Mouse (Mus musculus) stomach, embryonic 15.5 days (tissue): Measurements from ENCODE around the gene St3gal2. TPM values are rescaled to one million over a fixed set of nuclear protein-coding genes. Genes with fewer than 3 reads are reported as not detected.

Experiments used
- ATAC-seq: fragments of 200-750 bp; cut with Nextera tagmentation; 2 replicates; pipeline ENCODE4 v1.8.0; 2017; ENCODE audit warnings: low read depth, moderate number of reproducible peaks, moderate TSS enrichment; ENCODE audit not compliant: insufficient read depth, low FRiP score
- H3K27ac ChIP-seq: fragments of 300-500 bp; sonication (generic); 2 replicates; pipeline ENCODE4 v1.5.1; 2015; ENCODE audit warnings: mild to moderate bottlenecking, inconsistent platforms
- H3K27me3 ChIP-seq: fragments of 300-500 bp; sonication (generic); replicated peaks from 2 replicates; pipeline ENCODE4 v1.6.1; 2015; ENCODE audit warnings: inconsistent platforms
- H3K36me3 ChIP-seq: fragments of 300-500 bp; sonication (generic); 2 replicates; pipeline ENCODE4 v1.6.1; 2015; ENCODE audit warnings: inconsistent platforms
- H3K4me1 ChIP-seq: fragments of 300-500 bp; sonication (generic); 2 replicates; pipeline ENCODE4 v1.6.1; 2015; ENCODE audit warnings: inconsistent platforms
- H3K4me2 ChIP-seq: fragments of 300-500 bp; sonication (generic); 2 replicates; pipeline ENCODE4 v1.6.1; 2015; ENCODE audit warnings: mild to moderate bottlenecking, inconsistent platforms
- H3K4me3 ChIP-seq: fragments of 300-500 bp; sonication (generic); replicated peaks from 2 replicates; pipeline ENCODE4 v1.5.1; 2015; ENCODE audit warnings: inconsistent platforms
- H3K9ac ChIP-seq: fragments of 300-500 bp; sonication (generic); 2 replicates; pipeline ENCODE4 v1.6.1; 2015; ENCODE audit warnings: inconsistent platforms
- H3K9me3 ChIP-seq: fragments of 300-500 bp; sonication (generic); 2 replicates; pipeline ENCODE4 v1.6.1; 2016; ENCODE audit warnings: inconsistent platforms
- WGBS: fragments of 180-500 bp; shearing (Covaris S2); methylation state at CpG from one replicate; pipeline ENCODE4 v1.1.7; 2015; 5-methylcytosine and 5-hydroxymethylcytosine counted together
- polyA plus RNA-seq: library from polyadenylated mRNA; unstranded; fragments of >200 nt; fragmentation: Nextera tagmentation; extraction: Ambion mirVana; gene quantifications from 2 replicates; pipeline ENCODE4 v1.2.1, GENCODE M21; 2015

St3gal2 gene
- polyA plus RNA-seq, 1 experiment from 2014 or later = 17.6 TPM

- Histone ChIP-seq H3K27ac (no peak overlapping the region), H3K4me3 (no peak overlapping the region), H3K36me3 (no peaks in the 10 kb centered on the region), H3K9ac (no peak overlapping the region), H3K27me3 (no peaks in the 10 kb centered on the region), H3K4me2 (no peak overlapping the region), H3K4me1 (peaks cover 8% of the 10 kb centered on the region), H3K9me3 (no peaks in the 10 kb centered on the region)
- ATAC-seq = no peak
- WGBS = 66% methylated on average over 3 of the region's 3 CpGs
These were observed 12.7 kb downstream of the St3gal2 start for GRCm38 (mm10) chr8:110932444-110932843.

GRCm38 (mm10) chr8:110933272-110933671 lies 13.6 kb downstream of the St3gal2 start:
- no peaks in the 10 kb centered on the region for H3K36me3 ChIP-seq
- H3K4me1 ChIP-seq = peaks cover 8% of the 10 kb centered on the region
- H3K4me3 ChIP-seq = no peak overlapping the region
- no peak; the same call in 1 of the 2 replicates for ATAC-seq
- no peaks in the 10 kb centered on the region for H3K9me3 ChIP-seq
- H3K27me3 ChIP-seq = no peaks in the 10 kb centered on the region
- WGBS = 86% methylated on average over 2 of the region's 2 CpGs
- H3K27ac ChIP-seq = no peak overlapping the region
- no peak overlapping the region for H3K9ac ChIP-seq
- H3K4me2 ChIP-seq = no peak overlapping the region

GRCm38 (mm10) chr8:110936217-110936616 lies 16.5 kb downstream of the St3gal2 start:
- no peaks in the 10 kb centered on the region for H3K27me3 ChIP-seq
- H3K9ac ChIP-seq = no peak overlapping the region
- no peak overlapping the region for H3K4me2 ChIP-seq
- H3K9me3 ChIP-seq = no peaks in the 10 kb centered on the region
- peaks cover 12% of the 10 kb centered on the region for H3K4me1 ChIP-seq
- H3K36me3 ChIP-seq = no peaks in the 10 kb centered on the region
- no peak overlapping the region for H3K4me3 ChIP-seq
- ATAC-seq = peak; percentile 75
- H3K27ac ChIP-seq = no peak overlapping the region
- WGBS = 73% methylated on average over 12 of the region's 12 CpGs

GRCm38 (mm10) chr8:110938882-110939589 lies 19.3 kb downstream of the St3gal2 start:
- H3K9me3 ChIP-seq = no peaks in the 10 kb centered on the region
- 57% methylated on average over 6 of the region's 6 CpGs for WGBS
- H3K9ac ChIP-seq = no peak overlapping the region
- no peak overlapping the region for H3K4me3 ChIP-seq
- H3K4me2 ChIP-seq = no peak overlapping the region
- peaks cover 6% of the 10 kb centered on the region for H3K4me1 ChIP-seq
- no peaks in the 10 kb centered on the region for H3K27me3 ChIP-seq
- no peaks in the 10 kb centered on the region for H3K36me3 ChIP-seq
- ATAC-seq = no peak
- H3K27ac ChIP-seq = peak overlapping the region; percentile 57

- H3K27me3 ChIP-seq = no peaks in the 10 kb centered on the region
- no peak overlapping the region for H3K4me3 ChIP-seq
- H3K9me3 ChIP-seq = no peaks in the 10 kb centered on the region
- H3K36me3 ChIP-seq = no peaks in the 10 kb centered on the region
- 76% methylated on average over 15 of the region's 15 CpGs for WGBS
- H3K27ac ChIP-seq = peak overlapping the region; percentile 74
- no peak for ATAC-seq
- peak overlapping the region; percentile 19; the same call in 1 of the 2 replicates for H3K4me2 ChIP-seq
- H3K9ac ChIP-seq = no peak overlapping the region
- H3K4me1 ChIP-seq = peaks cover 6% of the 10 kb centered on the region
These were observed 21.1 kb downstream of the St3gal2 start for GRCm38 (mm10) chr8:110940682-110941452.

DNA sequence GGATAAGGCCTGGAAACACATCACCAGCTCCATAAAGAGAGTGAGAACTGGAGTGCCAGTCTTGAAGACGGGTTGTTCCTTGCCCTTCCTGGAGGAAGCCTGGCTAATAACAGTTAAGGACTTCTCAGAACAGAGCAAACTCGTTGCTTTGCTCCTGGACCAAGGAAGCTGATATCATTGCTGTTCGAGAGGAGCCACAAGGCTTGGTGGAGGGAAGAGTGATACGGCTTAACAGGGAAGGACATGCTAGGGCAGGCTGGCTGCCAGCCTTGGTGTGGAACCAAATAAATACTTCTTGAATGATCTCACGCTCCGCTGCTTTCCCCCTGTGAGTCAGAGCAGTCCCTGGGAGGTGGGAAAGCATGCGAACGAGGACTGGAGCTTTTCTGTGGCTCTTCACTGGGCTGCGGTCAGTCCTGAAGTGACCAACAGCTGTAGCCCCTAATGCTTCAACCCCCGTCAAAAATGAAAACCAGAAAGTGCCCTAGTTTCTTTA lies 21.8 kb downstream of the St3gal2 start:
- H3K27ac ChIP-seq = peak overlapping the region; percentile 74
- H3K4me3 ChIP-seq = no peak overlapping the region
- no peaks in the 10 kb centered on the region for H3K36me3 ChIP-seq
- peak; percentile 67; the same call in 1 of the 2 replicates for ATAC-seq
- H3K9me3 ChIP-seq = no peaks in the 10 kb centered on the region
- peaks cover 6% of the 10 kb centered on the region for H3K4me1 ChIP-seq
- no peak overlapping the region for H3K9ac ChIP-seq
- 51% methylated on average over 10 of the region's 10 CpGs for WGBS
- H3K27me3 ChIP-seq = no peaks in the 10 kb centered on the region
- H3K4me2 ChIP-seq = peak overlapping the region; percentile 19; the same call in 1 of the 2 replicates

GRCm38 (mm10) chr8:110944276-110944876 lies 24.7 kb downstream of the St3gal2 start:
- H3K27me3 ChIP-seq = no peaks in the 10 kb centered on the region
- H3K4me2 ChIP-seq = no peak overlapping the region
- no peak overlapping the region for H3K9ac ChIP-seq
- no peaks in the 10 kb centered on the region for H3K4me1 ChIP-seq
- no peaks in the 10 kb centered on the region for H3K36me3 ChIP-seq
- no peak for ATAC-seq
- no peak overlapping the region for H3K4me3 ChIP-seq
- no peak overlapping the region for H3K27ac ChIP-seq
- H3K9me3 ChIP-seq = no peaks in the 10 kb centered on the region
- WGBS = 77% methylated on average over 7 of the region's 7 CpGs

DNA sequence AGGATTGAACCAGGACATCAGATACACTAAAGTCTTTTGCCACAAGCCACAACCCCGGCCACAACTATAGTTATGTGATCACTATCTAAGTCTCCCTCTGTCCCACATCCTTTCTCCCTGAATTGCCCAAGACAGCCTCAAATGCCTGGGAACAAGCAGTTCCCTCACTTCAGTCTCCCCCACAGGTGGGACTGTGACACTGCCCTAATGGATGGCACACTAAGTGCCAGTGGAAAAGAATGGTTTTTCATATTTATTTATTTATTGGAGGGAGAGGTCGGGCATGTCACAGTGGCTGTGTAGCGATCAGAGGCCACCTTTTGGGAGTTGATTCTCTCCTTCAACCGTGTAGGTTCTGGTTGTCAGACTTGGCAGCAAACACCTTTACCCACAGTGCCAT lies 26.0 kb downstream of the St3gal2 start:
- Histone ChIP-seq H3K4me1 (no peaks in the 10 kb centered on the region), H3K27ac (no peak overlapping the region), H3K36me3 (no peaks in the 10 kb centered on the region), H3K9ac (no peak overlapping the region), H3K4me2 (no peak overlapping the region), H3K4me3 (no peak overlapping the region), H3K27me3 (no peaks in the 10 kb centered on the region), H3K9me3 (no peaks in the 10 kb centered on the region)
- WGBS = 61% methylated on average over 4 of the region's 4 CpGs
- ATAC-seq = no peak

DNA sequence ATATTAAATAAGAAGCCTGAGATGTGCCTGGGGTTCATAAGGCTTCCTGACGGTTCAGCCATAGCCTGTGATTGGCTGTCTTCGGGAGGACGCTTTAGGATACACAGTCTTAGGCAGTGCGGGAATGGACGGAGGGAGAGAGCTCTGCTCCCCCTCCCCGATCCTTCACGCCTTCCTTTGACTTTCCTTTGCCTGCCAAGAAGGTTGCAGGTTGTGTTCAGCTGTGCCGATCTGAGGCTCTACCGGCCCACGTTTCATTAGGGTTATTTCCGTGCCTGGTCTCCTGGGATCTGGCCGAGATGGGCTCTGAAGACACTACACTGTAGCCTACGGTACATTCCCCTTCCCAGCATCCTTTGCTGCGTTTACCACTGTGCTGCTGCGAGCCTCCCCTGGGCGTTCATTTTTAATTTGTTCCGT lies 30.4 kb downstream of the St3gal2 start:
- no peak overlapping the region for H3K4me2 ChIP-seq
- H3K9ac ChIP-seq = no peak overlapping the region
- ATAC-seq = no peak
- H3K4me1 ChIP-seq = no peaks in the 10 kb centered on the region
- 79% methylated on average over 17 of the region's 17 CpGs for WGBS
- H3K27me3 ChIP-seq = no peaks in the 10 kb centered on the region
- H3K27ac ChIP-seq = no peak overlapping the region
- H3K9me3 ChIP-seq = no peaks in the 10 kb centered on the region
- H3K4me3 ChIP-seq = no peak overlapping the region
- no peaks in the 10 kb centered on the region for H3K36me3 ChIP-seq

- H3K9me3 ChIP-seq = no peaks in the 10 kb centered on the region
- no peaks in the 10 kb centered on the region for H3K27me3 ChIP-seq
- ATAC-seq = no peak
- H3K36me3 ChIP-seq = peaks cover 6% of the 10 kb centered on the region; the same call in 1 of the 2 replicates
- H3K4me1 ChIP-seq = no peaks in the 10 kb centered on the region
- H3K9ac ChIP-seq = no peak overlapping the region
- H3K4me3 ChIP-seq = no peak overlapping the region
- H3K4me2 ChIP-seq = no peak overlapping the region
- H3K27ac ChIP-seq = no peak overlapping the region
- WGBS = 60% methylated on average over 8 of the region's 8 CpGs
These were observed 35.1 kb downstream of the St3gal2 start for GRCm38 (mm10) chr8:110954776-110955175.

GRCm38 (mm10) chr8:110956619-110957450 lies 37.1 kb downstream of the St3gal2 start:
- Histone ChIP-seq H3K4me1 (no peaks in the 10 kb centered on the region), H3K27ac (no peak overlapping the region), H3K36me3 (peaks cover 6% of the 10 kb centered on the region; the same call in 1 of the 2 replicates), H3K27me3 (no peaks in the 10 kb centered on the region), H3K4me3 (no peak overlapping the region), H3K9me3 (no peaks in the 10 kb centered on the region), H3K4me2 (no peak overlapping the region), H3K9ac (no peak overlapping the region)
- WGBS = 84% methylated on average over 15 of the region's 15 CpGs
- no peak for ATAC-seq
